Mouse (Mus musculus) adipocyte (in vitro differentiated cells): ENCODE data around the gene Gpr19.
A peak's percentile ranks its signal among the peaks of the same experiment; 100 is the strongest.

Experiments used
- DNase-seq: peaks from one replicate; pipeline ENCODE4 v3.0.0-alpha.2; 2016; ENCODE audit warnings: low spot score

Gene Gpr19

DNA sequence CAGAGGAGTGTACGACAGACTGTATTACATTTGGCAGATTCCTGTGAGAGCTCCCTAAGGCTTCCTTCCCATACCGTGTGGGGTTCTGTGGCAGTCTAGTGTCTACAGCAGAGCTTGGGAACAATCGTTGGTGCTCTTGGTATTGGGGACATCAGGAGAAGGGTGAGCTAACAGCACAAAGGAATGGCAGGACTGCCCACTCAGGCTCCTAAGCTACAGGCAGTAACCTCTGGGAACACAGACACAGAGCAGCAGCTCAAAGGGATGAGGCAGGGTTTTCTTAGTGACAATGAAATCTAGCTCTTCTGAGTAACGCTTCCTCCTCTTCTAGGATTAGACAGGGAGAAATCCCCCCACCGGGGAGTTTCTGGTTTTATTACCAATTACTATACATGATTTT is 11.4 kb downstream of the Gpr19 start:
- no peak for DNase-seq

DNA sequence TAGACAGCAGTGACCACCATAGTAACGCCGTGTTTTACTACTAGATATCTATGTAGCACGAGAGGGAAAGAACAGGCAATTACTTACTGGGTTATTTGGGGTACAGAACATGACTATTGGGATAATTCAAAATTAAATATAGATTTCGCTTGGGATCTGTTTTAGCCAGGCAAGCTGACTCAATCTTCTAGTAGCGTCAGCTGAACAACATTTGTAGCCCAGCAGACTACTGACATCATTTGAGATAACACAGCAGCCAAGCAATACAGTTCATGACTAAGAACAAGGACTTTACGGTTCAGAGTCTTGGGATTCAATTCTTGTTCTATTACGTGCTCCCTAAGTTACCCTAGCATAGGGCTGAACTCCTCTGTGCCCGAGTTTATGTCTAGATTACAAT is 11.9 kb downstream of the Gpr19 start:
- DNase-seq = no peak

GRCm38 (mm10) chr6:134885515-134885914 is 12.9 kb downstream of the Gpr19 start:
- no peak for DNase-seq

- no peak for DNase-seq
These were observed 14.7 kb downstream of the Gpr19 start for GRCm38 (mm10) chr6:134883661-134884060.

DNA sequence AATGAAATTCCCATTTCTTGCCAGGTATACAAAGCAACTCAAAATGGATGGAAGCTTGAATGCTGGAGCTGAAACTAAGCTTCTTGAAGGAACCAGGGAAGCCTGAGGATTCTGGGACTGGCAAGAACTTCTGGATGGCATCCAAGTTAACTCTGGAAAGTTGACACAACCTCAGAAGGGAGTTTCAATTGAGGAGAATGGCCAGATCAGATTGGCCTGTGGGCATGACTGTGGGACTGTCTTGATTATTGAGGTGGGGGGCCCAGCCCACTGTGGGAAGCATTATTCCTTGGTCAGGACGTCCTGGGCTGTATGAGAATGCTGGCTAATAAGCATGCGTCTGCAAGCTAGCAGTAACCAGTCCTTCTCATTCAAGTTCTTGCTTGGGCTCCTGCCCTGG is 18.3 kb downstream of the Gpr19 start:
- peak; percentile 71 for DNase-seq

DNA sequence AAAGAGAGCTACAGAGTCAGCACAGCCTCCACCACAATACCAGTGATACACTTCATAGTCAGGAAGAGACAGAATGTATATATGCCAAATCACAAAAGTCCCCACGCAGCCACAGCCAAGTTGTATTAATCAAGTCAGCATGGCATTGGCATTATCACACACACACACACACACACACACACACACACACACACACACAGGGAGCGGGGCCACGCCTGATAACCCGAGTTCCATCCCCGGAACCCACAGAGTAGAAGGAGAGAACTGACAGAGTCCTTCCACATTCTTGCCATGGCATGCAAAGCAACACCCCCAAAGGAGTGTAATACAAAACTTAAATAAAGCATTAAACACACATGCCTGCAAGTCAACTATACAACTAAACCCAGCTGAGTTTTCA is 18.8 kb downstream of the Gpr19 start:
- DNase-seq = no peak

DNA sequence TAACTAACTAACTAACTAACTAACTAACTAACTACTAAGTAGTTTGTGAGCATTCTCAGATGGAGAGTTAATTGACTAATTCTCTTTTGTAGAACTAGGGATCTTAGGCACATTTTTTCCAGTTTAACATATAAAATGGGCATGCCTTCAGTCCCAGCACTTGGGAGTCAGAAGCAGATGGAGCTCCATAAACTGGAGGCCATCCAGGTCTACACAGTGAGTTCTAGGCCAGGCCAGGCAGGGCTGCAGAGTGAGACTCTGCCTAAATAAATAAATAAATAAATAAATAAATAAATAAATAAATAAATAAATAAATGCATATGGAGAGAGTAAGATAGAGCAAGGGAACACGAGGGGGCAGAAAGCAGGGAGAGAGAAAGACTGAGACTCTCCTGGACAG is 20.5 kb downstream of the Gpr19 start:
- no peak for DNase-seq

- DNase-seq = no peak
These were observed 21.1 kb downstream of the Gpr19 start for GRCm38 (mm10) chr6:134877276-134877675.

DNA sequence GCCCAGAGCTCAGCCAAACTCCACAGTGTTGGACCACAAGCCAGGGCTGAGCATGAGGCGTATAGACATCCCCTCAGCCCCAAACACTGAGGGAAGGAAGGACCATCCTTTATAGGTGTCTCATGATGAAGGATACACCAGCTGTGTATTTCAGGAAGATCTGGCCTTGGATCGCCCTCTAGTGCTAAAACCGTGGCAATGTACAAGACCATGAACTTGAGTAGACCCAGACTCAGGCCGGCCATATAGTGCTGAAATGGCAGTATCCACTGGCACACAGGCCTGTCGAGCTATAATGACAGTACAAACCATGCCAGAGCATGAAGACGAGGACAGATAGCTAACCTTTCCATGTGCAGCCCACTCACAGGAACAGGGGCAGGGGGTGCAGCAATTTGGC is 21.6 kb downstream of the Gpr19 start:
- DNase-seq = peak; percentile 70

DNA sequence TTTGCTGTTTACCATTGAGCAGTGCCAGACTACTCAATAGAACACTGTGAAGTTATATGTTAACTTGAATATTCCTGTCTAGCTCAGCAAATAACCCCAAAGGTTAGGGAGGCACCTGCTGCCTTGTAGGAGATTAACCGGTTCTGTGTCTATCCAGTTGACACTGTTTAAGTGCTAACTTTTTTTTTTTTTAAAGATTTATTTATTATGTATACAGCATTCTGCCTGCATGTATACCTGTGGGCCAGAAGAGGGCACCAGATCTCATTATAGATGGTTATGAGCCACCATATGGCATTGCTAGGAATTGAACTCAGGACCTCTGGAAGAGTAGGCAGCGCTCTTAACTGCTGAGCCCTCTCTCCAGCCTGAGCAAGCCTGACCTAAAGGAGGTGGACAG is 25.4 kb downstream of the Gpr19 start:
- DNase-seq = no peak

- DNase-seq = no peak
These were observed 26.1 kb downstream of the Gpr19 start for GRCm38 (mm10) chr6:134872236-134872635.

DNA sequence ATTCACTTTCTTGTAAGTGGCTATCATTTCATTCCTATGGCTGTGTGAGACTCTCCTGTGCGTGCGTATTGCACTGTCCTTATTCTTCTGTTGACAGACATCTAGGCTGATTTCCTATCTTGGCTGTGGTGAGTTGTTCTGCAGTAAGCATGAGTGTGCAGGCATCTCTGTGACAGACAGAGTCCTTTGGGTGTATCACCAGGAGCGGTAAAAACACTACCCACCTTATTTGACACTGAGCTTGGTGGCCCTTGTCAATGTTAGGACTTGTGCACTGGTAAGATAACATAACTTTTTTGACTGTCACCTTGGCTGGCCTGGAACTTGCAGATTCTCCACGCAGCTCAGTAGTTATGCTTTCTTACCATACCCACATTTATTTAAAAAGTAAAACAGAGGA is 27.5 kb downstream of the Gpr19 start:
- no peak for DNase-seq

- no peak for DNase-seq
These were observed 28.1 kb downstream of the Gpr19 start for GRCm38 (mm10) chr6:134870209-134870742.

DNA sequence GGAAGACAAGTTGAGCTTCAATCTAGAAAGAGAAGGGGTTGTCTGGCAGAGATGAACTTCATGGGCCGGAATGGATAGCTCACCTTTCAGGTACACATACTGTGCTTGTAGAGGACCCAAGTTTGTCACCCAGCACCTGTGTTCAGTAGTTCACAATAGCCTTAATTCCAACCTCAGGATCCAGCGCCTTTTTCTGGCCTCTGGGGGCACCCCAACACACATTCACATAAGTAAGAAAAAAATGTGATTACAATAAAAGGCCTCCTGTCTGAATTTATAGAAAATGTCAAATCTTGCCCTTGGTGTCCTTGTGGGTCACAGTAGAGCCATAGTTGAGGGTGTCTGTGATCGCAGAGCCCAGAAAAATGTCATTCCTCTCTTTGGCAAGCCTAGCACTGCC is 31.1 kb downstream of the Gpr19 start:
- no peak for DNase-seq

GRCm38 (mm10) chr6:134866113-134866512 is 32.3 kb downstream of the Gpr19 start:
- DNase-seq = no peak

- peak; percentile 83 for DNase-seq
These were observed 35.2 kb downstream of the Gpr19 start for GRCm38 (mm10) chr6:134863146-134863545.

DNA sequence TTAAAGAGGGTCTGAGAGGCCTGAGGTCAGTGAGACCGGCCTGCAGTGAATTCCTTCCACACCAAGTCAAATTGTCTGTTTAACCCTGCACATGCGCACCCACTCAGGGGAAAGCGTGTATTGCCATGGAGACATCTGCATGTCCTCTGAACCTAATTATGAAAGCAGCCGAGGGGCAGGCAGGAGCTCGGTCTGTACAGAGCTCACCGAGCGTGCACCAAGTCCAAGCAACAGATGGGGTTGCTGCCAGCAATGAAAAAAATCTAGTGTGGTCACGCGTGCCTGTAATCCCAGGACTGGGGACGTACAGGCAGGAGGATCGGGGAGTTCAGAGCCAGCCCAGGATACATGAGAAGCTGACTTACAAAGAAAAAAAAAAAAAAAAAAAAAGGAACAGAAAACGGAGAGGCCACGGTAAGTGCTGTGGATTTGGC is 35.7 kb downstream of the Gpr19 start:
- DNase-seq = no peak

- DNase-seq = no peak
These were observed 37.0 kb downstream of the Gpr19 start for GRCm38 (mm10) chr6:134861386-134861785.

DNA sequence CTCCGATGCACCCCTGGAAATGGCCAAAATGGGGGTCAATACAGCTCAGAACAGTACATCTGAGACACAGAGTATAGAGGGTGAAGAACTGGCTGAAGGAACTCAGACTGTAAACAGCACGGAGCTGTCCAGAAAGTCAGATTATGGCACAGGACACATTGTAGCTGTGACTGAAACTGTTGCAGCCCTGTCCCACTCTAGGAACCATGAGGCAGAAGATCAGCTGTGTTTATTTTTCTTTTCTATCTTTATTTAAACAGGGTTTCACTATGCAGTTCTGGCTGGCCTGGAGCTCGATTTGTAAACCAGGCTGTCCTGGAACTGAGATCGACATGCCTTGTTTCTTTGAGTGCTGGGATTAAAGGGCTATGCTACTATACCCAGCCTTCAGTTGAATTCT is 38.1 kb downstream of the Gpr19 start:
- DNase-seq = no peak

- DNase-seq = no peak
These were observed 39.4 kb downstream of the Gpr19 start for GRCm38 (mm10) chr6:134859021-134859420.

- no peak for DNase-seq
These were observed 42.5 kb downstream of the Gpr19 start for GRCm38 (mm10) chr6:134855926-134856325.

GRCm38 (mm10) chr6:134854782-134855181 is 43.6 kb downstream of the Gpr19 start:
- DNase-seq = no peak

DNA sequence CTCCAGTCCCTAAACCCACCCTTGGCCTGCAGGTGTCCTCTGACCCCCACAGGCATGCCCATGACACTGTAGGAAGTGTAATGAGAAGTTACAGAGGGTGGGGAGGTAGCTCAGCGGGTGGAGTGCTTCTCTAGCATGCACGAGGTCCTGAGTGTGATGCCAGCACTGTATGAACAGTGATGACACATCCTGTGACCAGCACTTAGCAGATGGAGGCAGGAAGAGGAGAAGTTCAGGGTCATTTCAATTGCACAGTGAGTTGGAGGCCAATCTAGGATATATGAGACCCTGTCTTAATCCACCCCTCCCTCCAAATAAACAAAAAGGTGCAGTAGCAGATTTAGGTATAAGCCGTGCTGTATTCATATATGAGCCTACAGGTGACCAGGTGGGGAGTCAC is 48.4 kb downstream of the Gpr19 start:
- DNase-seq = no peak

DNA sequence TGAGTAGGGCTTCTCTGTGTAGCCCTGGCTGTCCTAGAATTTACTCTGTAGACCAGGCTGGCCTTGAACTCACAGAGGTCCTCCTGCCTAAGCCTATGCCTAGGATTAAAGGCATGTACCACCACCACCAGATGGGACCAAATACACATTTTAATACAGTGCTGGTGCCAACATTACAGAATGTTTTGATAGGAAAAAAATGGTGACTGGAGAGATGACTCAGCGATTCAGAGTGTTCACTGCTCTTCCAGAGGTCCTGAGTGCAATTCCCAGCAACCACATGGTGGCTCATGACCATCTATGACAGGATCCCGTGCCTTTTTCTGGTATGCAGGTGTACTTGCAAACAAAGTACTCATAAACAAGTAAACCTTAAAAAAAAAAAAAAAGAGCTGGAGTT is 48.9 kb downstream of the Gpr19 start:
- DNase-seq = no peak
